Mouse (Mus musculus) heart, embryonic 15.5 days (tissue): ENCODE measurements at regions not wholly inside any gene's neighbourhood (a gene's known extent, or its start where the extent isn't known, plus 50 kb on each side); places are given as distances from the start of the nearest gene placed in this dataset.

Source experiments
- ATAC-seq: fragments of 200-750 bp; cut with Nextera tagmentation; replicated peaks from 2 replicates; pipeline ENCODE4 v1.8.0; 2017; ENCODE audit warnings: low read depth, moderate TSS enrichment; ENCODE audit not compliant: insufficient number of reproducible peaks, insufficient read depth, low FRiP score
- H3K27ac ChIP-seq: fragments of 300-500 bp; sonication (generic); 2 replicates; pipeline ENCODE4 v1.5.1; 2015; ENCODE audit warnings: mild to moderate bottlenecking, inconsistent platforms
- H3K27me3 ChIP-seq: fragments of 300-500 bp; sonication (generic); 2 replicates; pipeline ENCODE4 v1.6.1; 2015; ENCODE audit warnings: inconsistent platforms
- H3K36me3 ChIP-seq: fragments of 300-500 bp; sonication (generic); 2 replicates; pipeline ENCODE4 v1.6.1; 2015; ENCODE audit warnings: mild to moderate bottlenecking, inconsistent platforms
- H3K4me1 ChIP-seq: fragments of 300-500 bp; sonication (generic); replicated peaks from 2 replicates; pipeline ENCODE4 v1.6.1; 2015; ENCODE audit warnings: inconsistent platforms
- H3K4me2 ChIP-seq: fragments of 300-500 bp; sonication (generic); 2 replicates; pipeline ENCODE4 v1.6.1; 2015; ENCODE audit warnings: inconsistent platforms, mild to moderate bottlenecking, moderate library complexity
- H3K4me3 ChIP-seq: fragments of 300-500 bp; sonication (generic); 2 replicates; pipeline ENCODE4 v1.5.1; 2015; ENCODE audit warnings: mild to moderate bottlenecking, inconsistent platforms
- H3K9ac ChIP-seq: fragments of 300-500 bp; sonication (generic); 2 replicates; pipeline ENCODE4 v1.6.1; 2015; ENCODE audit warnings: mild to moderate bottlenecking, inconsistent platforms
- H3K9me3 ChIP-seq: fragments of 300-500 bp; sonication (generic); replicated peaks from 2 replicates; pipeline ENCODE4 v1.6.1; 2016; ENCODE audit warnings: inconsistent platforms
- WGBS: fragments of 180-500 bp; shearing (Covaris S2); methylation state at CpG from one replicate; pipeline ENCODE4 v1.1.7; 2015; ENCODE audit warnings: mixed read lengths; 5-methylcytosine and 5-hydroxymethylcytosine counted together

- Histone ChIP-seq H3K4me3 (no peak overlapping the region), H3K27me3 (no peaks in the 10 kb centered on the region), H3K4me1 (no peaks in the 10 kb centered on the region), H3K9ac (no peak overlapping the region), H3K9me3 (no peaks in the 10 kb centered on the region), H3K4me2 (no peak overlapping the region), H3K27ac (no peak overlapping the region), H3K36me3 (no peaks in the 10 kb centered on the region)
- ATAC-seq: peak; percentile 47; the same call in 1 of the 2 replicates
- WGBS: 31% methylated on average over 7 of the region's 7 CpGs
Measured at GRCm38 (mm10) chr5:18916688-18917285, 310.0 kb upstream of the Magi2 start.

- H3K9ac ChIP-seq: no peak overlapping the region
- H3K4me2 ChIP-seq: no peak overlapping the region
- H3K9me3 ChIP-seq: no peaks in the 10 kb centered on the region
- no peak overlapping the region for H3K4me3 ChIP-seq
- H3K4me1 ChIP-seq: no peaks in the 10 kb centered on the region
- 57% methylated on average over 4 of the region's 4 CpGs for WGBS
- H3K36me3 ChIP-seq: no peaks in the 10 kb centered on the region
- ATAC-seq: no peak
- H3K27ac ChIP-seq: no peak overlapping the region
- no peaks in the 10 kb centered on the region for H3K27me3 ChIP-seq
Measured at GRCm38 (mm10) chr5:18953875-18954474, 272.9 kb upstream of the Magi2 start.
